Mouse (Mus musculus): ENCODE data around the gene Zfyve1. TPM values are rescaled to one million over a fixed set of nuclear protein-coding genes. Genes with fewer than 3 reads are reported as not detected.

Gene Zfyve1
- polyA plus RNA-seq, 1 experiment from 2014 or later: 16.1 TPM

DNA sequence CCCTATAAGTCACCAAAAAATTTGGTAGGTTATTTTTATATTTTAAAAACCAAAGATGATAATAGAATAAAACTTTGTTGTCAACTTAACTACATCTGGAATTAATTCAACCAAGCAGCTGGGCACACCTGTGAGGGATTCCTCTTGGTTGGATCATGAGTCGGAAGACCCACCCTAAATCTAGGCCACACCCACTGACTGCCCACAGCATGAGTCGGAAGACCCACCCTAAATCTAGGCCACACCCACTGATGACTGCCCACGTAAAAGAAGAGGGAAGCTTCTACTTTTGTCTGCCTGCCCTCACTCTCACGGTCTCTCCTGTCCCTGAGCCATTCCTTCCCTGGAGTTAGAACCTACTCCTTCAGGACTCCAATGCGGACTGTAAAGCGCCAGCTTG lies 36.8 kb downstream of the Zfyve1 start:
- no peak overlapping the region for H3K4me3 ChIP-seq (ENCODE audit: inconsistent target)
- WGBS (ENCODE audit: missing documents): 81% methylated on average over 6 of the region's 6 CpGs
- H3K36me3 ChIP-seq (ENCODE audit: inconsistent target): peaks cover 84% of the 10 kb centered on the region
- no peaks in the 10 kb centered on the region for H3K79me2 ChIP-seq (ENCODE audit: inconsistent target)
- H3K27ac ChIP-seq: no peak overlapping the region

DNA sequence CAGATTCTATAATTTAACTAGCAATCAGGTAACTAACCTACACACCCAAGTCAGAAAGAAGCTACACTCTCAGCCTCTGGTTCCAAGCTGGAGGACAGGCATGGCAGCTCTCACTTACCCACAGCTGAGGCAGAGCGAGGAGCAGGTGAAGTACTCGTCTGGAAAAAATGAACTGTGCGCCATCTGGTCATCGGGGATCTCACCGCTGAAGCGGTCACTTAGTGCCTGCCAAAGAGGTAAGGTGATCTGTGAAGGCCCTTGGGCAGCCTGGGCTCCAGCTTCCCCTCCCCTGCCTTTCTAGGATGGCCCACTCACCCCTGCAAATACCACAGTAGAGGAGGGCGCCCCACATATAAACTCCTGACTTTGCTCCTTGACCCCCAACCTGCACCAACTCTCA lies 38.5 kb downstream of the Zfyve1 start:
- peaks cover 86% of the 10 kb centered on the region for H3K36me3 ChIP-seq (ENCODE audit: inconsistent target)
- WGBS (ENCODE audit: missing documents): 97% methylated on average over 7 of the region's 7 CpGs
- H3K4me3 ChIP-seq (ENCODE audit: inconsistent target): no peak overlapping the region

DNA sequence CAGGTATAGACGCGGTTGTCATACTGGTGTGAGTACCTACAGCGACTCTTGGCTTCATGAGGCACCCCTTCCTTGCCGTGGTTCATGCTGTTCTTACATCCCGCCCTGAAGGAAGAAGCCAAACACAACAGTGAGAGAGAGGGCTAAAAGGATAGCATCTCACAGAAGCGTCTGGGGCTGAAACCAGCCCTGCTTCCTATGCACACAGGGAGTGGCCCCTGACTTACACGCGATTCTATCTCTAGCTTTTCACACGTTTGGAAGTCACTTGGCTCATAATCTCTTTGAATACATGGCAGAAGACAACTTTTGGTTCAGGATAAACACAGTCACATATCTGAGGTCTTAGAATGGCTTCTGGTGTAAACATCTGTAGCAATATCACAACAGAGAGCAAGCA lies 41.4 kb downstream of the Zfyve1 start:
- peaks cover 81% of the 10 kb centered on the region for H3K36me3 ChIP-seq (ENCODE audit: inconsistent target)
- no peak overlapping the region for H3K4me3 ChIP-seq (ENCODE audit: inconsistent target)
- no peaks in the 10 kb centered on the region for H3K79me2 ChIP-seq (ENCODE audit: inconsistent target)
- no peak overlapping the region for H3K27ac ChIP-seq
- WGBS (ENCODE audit: missing documents): 73% methylated on average over 9 of the region's 9 CpGs

More for the DNA sequence above, 38.5 kb downstream of the Zfyve1 start:
- no peaks in the 10 kb centered on the region for H3K79me2 ChIP-seq (ENCODE audit: inconsistent target)
- H3K27ac ChIP-seq: no peak overlapping the region

DNA sequence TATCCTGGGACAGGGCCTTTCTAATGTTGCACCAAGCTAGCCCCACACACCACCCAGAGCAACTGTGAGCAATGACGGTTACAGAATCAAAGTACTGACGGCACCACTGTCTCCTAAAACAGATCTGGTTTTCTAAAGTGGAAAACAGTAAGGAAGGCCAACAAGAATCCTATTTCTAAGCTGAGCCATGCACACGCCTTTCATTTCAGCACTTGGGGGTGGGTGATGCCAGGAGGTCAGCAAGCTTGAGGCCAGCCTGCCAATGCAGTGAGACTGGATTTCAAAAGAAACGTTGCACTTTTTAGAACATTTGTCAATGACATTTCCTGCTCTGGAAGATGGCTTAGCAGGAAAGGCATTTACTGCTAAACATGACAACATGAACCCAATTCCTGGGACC lies 43.2 kb downstream of the Zfyve1 start:
- H3K36me3 ChIP-seq (ENCODE audit: inconsistent target): peaks cover 75% of the 10 kb centered on the region
- H3K4me3 ChIP-seq (ENCODE audit: inconsistent target): no peak overlapping the region
- H3K79me2 ChIP-seq (ENCODE audit: inconsistent target): no peaks in the 10 kb centered on the region
- 83% methylated on average over 4 of the region's 4 CpGs for WGBS (ENCODE audit: missing documents)
- H3K27ac ChIP-seq: no peak overlapping the region

DNA sequence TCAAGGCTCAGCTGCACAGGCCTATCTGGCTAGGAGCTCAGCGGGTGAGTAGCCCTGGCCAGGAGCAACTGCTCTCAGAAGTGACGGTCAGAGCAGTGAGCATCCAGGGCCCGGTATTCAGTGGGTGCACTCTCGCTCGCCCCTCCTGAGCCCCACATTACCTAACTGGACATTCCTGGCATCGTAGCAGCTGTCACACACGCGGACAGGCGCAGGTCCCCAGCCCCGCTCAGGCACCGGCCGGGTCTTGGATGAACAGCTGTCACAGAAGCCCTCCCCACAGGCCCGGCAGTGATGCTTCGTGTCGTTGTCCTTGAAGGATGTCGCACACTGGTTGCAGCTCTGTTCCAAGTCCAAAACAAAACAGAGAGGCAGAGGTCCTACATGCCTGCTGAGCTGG lies 45.7 kb downstream of the Zfyve1 start:
- H3K36me3 ChIP-seq (ENCODE audit: inconsistent target): peaks cover 69% of the 10 kb centered on the region
- WGBS (ENCODE audit: missing documents): 92% methylated on average over 11 of the region's 16 CpGs
- no peak overlapping the region for H3K27ac ChIP-seq
- H3K79me2 ChIP-seq (ENCODE audit: inconsistent target): no peaks in the 10 kb centered on the region
- no peak overlapping the region for H3K4me3 ChIP-seq (ENCODE audit: inconsistent target)

DNA sequence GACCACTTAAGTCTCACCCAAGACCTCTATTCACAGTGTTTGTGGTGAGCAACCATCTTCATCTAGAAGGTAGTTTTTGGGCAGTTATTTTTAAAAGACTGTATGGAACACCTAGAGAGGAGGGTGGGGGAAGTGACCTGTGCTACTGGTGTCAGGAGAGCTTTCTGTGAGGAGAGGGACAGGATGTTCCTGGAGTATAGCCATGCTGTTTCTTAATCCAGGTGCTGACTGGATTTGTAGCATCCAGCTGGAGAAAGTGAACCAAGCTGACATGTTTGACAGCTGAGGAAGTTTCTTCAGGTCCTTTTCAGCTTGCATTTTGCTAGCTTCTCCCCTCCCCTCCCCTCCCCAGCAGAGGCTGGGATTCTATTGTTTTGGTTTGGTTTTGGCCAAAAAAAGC lies 52.2 kb downstream of the Zfyve1 start:
- Histone ChIP-seq H3K4me3 (ENCODE audit: inconsistent target) (no peak overlapping the region), H3K36me3 (ENCODE audit: inconsistent target) (peaks cover 33% of the 10 kb centered on the region; the same call in 1 of the 2 replicates), H3K27ac (no peak overlapping the region), H3K79me2 (ENCODE audit: inconsistent target) (no peaks in the 10 kb centered on the region)

DNA sequence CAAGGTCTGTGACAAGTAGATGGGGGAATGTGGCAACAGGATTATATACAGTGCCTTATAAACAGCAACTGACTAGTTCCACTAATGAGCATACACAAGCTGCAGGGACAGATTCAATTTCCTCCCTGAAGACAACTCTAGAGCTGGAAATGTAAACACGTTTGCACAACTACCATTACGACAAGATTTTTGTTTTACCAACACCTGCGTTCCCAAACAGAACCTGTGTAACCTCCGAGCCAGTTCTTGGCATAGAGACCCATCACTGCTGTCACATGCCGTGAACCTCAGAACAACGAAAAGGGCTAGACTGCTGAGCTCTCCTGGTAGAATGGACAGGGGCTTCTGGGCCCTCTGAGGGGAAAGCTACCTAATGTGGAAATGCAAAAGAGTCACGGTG lies 53.0 kb downstream of the Zfyve1 start:
- Histone ChIP-seq H3K4me3 (ENCODE audit: inconsistent target) (no peak overlapping the region), H3K27ac (no peak overlapping the region), H3K79me2 (ENCODE audit: inconsistent target) (no peaks in the 10 kb centered on the region), H3K36me3 (ENCODE audit: inconsistent target) (peaks cover 37% of the 10 kb centered on the region; the same call in 1 of the 2 replicates)
- WGBS (ENCODE audit: missing documents): 96% methylated on average over 7 of the region's 7 CpGs

DNA sequence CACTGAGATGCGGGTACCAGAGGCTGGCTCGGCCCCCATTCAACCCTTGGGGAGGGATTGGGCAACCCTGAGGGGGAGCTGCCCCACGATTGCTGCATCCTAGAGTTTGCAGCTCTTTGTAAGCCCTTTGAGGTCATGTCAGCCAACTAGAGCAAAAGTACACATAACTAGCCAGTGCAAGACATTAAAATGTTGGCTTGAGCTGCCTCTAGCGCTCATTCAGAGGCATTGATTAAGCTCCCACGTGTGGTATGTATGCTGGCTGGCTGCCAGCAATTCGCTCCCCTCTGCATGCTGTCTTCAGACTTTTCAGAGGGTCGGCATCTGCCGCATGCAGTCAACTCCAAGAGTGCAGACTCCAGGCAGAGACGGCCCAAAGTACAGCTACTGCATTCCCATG lies 61.0 kb downstream of the Zfyve1 start:
- Histone ChIP-seq H3K4me3 (ENCODE audit: inconsistent target) (no peak overlapping the region), H3K36me3 (ENCODE audit: inconsistent target) (peaks cover 12% of the 10 kb centered on the region; the same call in 1 of the 2 replicates)

DNA sequence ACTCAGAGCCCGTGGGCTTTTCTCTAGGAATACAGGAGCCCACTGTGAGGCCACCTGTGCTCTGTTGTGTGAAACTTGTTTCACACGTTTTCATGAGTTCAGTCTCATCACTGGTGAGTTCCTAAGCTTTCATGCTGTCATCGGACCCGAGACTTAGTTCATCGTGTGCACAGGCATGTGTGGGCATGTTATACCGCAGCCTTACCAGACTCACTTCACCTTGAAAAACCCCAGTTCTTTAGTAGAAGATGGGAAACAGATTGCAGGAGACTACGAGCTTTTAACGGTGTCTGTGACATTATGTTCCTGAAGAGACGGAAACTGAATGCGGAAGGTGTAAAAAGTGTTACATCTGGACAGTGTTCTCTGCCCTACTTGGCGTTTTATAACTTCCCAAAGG lies 61.6 kb downstream of the Zfyve1 start:
- Histone ChIP-seq H3K79me2 (ENCODE audit: inconsistent target) (no peaks in the 10 kb centered on the region), H3K27ac (no peak overlapping the region), H3K36me3 (ENCODE audit: inconsistent target) (peaks cover 12% of the 10 kb centered on the region; the same call in 1 of the 2 replicates), H3K4me3 (ENCODE audit: inconsistent target) (no peak overlapping the region)
- 93% methylated on average over 11 of the region's 11 CpGs for WGBS (ENCODE audit: missing documents)

More for the DNA sequence above, 61.0 kb downstream of the Zfyve1 start:
- Histone ChIP-seq H3K27ac (no peak overlapping the region), H3K79me2 (ENCODE audit: inconsistent target) (no peaks in the 10 kb centered on the region)
- 90% methylated on average over 9 of the region's 9 CpGs for WGBS (ENCODE audit: missing documents)

DNA sequence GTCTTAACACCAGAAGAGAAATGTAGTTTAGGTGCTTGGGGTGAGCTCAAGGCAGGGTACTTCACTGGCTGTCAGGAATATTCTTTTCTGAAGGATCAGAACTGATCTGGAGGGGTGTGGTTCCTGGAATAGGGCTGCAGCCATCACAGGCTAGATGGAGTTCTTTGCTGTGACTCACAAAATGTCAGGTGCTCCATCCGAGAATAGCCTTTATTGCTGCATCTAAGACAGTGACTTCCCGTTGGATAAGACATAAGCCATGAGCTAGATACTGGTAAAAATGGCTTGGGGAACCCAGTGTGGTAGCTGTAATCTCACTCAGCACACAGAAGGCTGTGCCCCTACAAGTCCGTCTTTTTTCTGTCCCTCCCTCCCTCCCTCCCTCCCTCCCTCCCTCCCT lies 62.8 kb downstream of the Zfyve1 start:
- H3K27ac ChIP-seq: no peak overlapping the region
- 94% methylated on average over 3 of the region's 3 CpGs for whole genome bisulfite sequencing (ENCODE audit: missing documents)
- H3K36me3 ChIP-seq (ENCODE audit: inconsistent target): peaks cover 2% of the 10 kb centered on the region; the same call in 1 of the 2 replicates
- no peak overlapping the region for H3K4me3 ChIP-seq (ENCODE audit: inconsistent target)
- H3K79me2 ChIP-seq (ENCODE audit: inconsistent target): no peaks in the 10 kb centered on the region

DNA sequence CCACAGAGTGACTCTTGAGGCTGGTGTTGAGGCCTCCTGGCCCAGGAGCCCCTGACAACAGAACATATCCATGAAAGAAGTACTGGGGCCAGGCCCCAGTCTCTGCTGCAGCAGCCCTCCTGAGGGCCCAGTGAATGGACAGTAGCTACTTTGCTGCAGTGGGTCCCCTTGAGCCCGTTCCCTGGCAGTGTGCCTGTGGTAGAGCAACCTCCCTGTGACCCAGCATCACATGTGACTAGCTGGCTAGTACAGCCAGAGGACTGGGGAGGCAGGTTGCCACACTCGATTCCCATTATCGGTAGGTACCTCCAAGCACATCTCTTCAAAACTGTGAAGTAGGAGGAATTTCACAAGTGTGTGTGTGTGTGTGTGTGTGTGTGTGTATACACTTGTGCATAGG lies 64.1 kb downstream of the Zfyve1 start:
- Histone ChIP-seq H3K27ac (no peak overlapping the region), H3K4me3 (ENCODE audit: inconsistent target) (no peak overlapping the region), H3K36me3 (ENCODE audit: inconsistent target) (no peaks in the 10 kb centered on the region), H3K79me2 (ENCODE audit: inconsistent target) (no peaks in the 10 kb centered on the region)
- 96% methylated on average over 3 of the region's 3 CpGs for WGBS (ENCODE audit: missing documents)

DNA sequence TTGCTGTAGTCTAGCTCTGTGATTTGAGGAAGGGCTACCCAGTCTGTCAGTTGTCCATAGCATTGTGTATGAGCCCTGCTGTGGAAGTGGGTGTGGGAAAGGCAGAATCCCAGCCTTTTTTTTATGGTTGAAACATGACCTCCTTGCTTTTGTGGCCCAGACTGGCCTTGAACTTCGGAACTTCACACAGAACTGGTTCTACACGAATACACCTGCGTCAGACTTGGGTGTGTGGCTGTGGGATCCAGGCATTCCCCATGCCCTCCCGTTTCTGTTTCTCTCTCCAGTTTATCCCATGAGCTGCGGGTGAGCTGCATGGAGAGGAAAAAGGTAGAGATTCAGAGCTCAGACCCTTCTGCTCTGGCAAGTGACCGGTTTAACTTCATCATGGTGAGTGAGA lies 65.0 kb downstream of the Zfyve1 start:
- Histone ChIP-seq H3K27ac (no peak overlapping the region), H3K4me3 (ENCODE audit: inconsistent target) (no peak overlapping the region), H3K79me2 (ENCODE audit: inconsistent target) (no peaks in the 10 kb centered on the region), H3K36me3 (ENCODE audit: inconsistent target) (no peaks in the 10 kb centered on the region)
- 92% methylated on average over 6 of the region's 6 CpGs for WGBS (ENCODE audit: missing documents)

DNA sequence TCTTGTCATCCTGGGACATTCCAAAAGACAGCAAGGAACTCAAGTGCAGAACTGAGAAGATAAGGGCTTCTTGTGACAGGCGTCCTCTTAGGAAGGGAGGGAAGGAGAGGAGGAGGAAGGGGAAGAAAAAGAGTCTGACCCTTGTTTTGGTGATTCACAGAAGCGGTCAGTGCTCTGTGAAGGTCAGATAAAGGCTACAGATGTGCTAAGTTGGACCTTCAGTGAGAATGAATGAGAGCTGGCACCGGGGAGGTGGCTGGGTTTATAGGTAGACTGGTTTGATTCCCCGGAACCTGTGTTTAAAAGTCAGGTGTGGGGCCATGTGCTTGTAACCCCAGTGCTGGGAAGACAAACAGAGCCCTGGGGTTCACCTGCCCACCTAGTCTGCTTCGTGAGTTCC lies 68.4 kb downstream of the Zfyve1 start:
- whole genome bisulfite sequencing (ENCODE audit: missing documents): 97% methylated on average over 5 of the region's 5 CpGs
- H3K4me3 ChIP-seq (ENCODE audit: inconsistent target): no peak overlapping the region
- no peaks in the 10 kb centered on the region for H3K79me2 ChIP-seq (ENCODE audit: inconsistent target)
- no peak overlapping the region for H3K27ac ChIP-seq
- no peaks in the 10 kb centered on the region for H3K36me3 ChIP-seq (ENCODE audit: inconsistent target)

DNA sequence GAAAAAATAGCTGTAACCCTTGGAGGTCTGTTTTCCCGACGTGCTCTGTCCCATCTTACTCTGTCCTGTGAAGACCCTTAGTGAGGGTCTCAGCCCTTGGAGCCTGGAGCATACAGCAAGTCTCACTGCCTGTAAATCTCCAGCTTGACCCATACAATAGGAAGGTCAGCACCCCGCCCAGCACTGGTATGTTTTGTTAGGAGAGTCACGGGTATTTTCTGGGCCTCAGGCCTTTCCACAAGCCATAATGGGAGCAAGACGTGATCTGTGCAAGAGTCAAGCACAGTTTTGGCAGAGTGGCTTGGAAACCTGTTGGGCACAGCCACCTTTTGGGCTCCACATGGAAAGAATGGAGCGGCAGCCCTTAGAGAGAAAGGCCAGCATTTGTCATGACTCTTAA lies 69.2 kb downstream of the Zfyve1 start:
- no peaks in the 10 kb centered on the region for H3K36me3 ChIP-seq (ENCODE audit: inconsistent target)
- H3K79me2 ChIP-seq (ENCODE audit: inconsistent target): no peaks in the 10 kb centered on the region
- no peak overlapping the region for H3K4me3 ChIP-seq (ENCODE audit: inconsistent target)
- 96% methylated on average over 6 of the region's 6 CpGs for WGBS (ENCODE audit: missing documents)
- no peak overlapping the region for H3K27ac ChIP-seq

DNA sequence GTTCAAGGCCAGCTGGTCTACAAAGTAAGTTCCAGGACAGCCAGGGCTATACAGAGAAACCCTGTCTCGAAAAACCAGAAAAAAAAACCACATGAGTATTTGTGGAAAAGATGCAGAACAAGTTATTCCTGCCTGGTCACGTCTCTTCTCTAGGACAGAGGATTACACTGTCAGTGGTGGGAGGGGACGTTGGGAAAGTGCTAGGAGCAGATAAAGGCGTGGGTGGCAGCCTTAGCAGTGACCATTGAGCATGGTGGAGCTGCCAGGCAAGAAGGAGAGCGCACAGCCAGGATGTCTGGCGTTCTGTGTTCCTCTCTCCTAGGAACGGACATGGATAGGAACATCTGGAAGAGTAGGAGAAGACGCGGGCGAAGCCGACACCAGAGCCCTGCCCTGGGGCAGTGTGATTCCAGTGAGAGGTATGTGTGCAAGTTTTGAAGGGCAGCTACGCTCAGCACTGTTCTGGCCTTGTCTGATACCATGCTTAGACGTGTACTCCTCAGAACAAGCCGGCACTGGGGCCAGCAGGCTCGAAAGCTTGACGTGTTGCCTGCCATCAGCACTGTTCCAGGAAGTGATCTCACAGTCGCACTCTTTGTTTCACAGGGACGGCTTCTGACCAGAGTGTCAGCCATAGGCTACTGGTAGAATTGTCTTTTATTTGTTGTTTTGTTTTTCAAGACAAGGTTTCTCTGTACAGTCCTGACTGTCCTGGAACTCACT lies 71.0 kb downstream of the Zfyve1 start:
- no peaks in the 10 kb centered on the region for H3K79me2 ChIP-seq (ENCODE audit: inconsistent target)
- WGBS (ENCODE audit: missing documents): 88% methylated on average over 18 of the region's 18 CpGs
- no peak overlapping the region for H3K27ac ChIP-seq
- H3K36me3 ChIP-seq (ENCODE audit: inconsistent target): no peaks in the 10 kb centered on the region
- no peak overlapping the region for H3K4me3 ChIP-seq (ENCODE audit: inconsistent target)

DNA sequence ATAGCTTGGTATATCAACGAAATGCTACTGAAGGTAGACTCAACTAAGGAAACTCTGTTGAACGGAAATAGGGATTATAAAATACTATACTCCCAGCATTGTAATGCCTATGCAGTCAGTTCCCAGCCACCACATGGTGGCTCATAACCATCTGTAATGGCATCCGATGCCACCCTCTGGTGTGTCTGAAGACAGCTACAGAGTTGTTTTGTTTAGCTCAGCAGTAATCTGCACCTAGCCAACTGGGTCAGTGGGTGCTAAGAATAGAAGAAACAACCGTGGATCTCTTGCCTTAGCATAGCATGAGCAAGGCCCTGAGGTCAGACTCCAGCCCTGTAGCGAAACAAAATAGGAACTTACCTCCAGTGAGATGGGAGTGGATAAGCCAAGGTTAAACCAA lies 72.7 kb downstream of the Zfyve1 start:
- Histone ChIP-seq H3K4me3 (ENCODE audit: inconsistent target) (no peak overlapping the region), H3K36me3 (ENCODE audit: inconsistent target) (no peaks in the 10 kb centered on the region), H3K27ac (no peak overlapping the region), H3K79me2 (ENCODE audit: inconsistent target) (no peaks in the 10 kb centered on the region)
- 87% methylated on average over 5 of the region's 5 CpGs for WGBS (ENCODE audit: missing documents)

Measured in macrophage (primary cell).